Mouse (Mus musculus) ES-E14 (cell line): ENCODE results near the gene Rd3l. TPM values are rescaled to one million over a fixed set of nuclear protein-coding genes. Genes with fewer than 3 reads are reported as not detected.

Source experiments
- DNase-seq: peaks from one replicate; pipeline ENCODE4 v3.0.0-alpha.2; 2013; ENCODE audit warnings: low read depth, low spot score
- H3K27ac ChIP-seq: 2 replicates; pipeline ENCODE4 v1.5.1; 2012; ENCODE audit warnings: low read depth, mild to moderate bottlenecking, low read length, moderate library complexity, mixed read lengths; ENCODE audit not compliant: poor library complexity, insufficient read depth, severe bottlenecking
- H3K36me3 ChIP-seq: 2 replicates; pipeline ENCODE4 v1.6.1; 2012; ENCODE audit warnings: mild to moderate bottlenecking, low read length, moderate library complexity, mixed read lengths; ENCODE audit not compliant: control insufficient read depth, poor library complexity, insufficient read depth, severe bottlenecking
- H3K4me1 ChIP-seq, 2 experiments: fragments of 150-350 bp in 1 of 2; sonication (generic) in 1 of 2; 2 replicates each; pipeline ENCODE4 v1.6.1; 2012; ENCODE audit warnings: low read length in 2 of 2, mild to moderate bottlenecking in 1 of 2, mixed read lengths in 1 of 2; ENCODE audit not compliant: control insufficient read depth in 2 of 2, insufficient read depth in 2 of 2, poor library complexity in 1 of 2
- H3K4me3 ChIP-seq, 2 experiments: fragments of 150-350 bp in 1 of 2; sonication (generic) in 1 of 2; 2 replicates each; pipeline ENCODE4 v1.5.1; 2012; ENCODE audit warnings: low read length in 2 of 2, low read depth in 1 of 2, mild to moderate bottlenecking in 1 of 2, mixed read lengths in 1 of 2; ENCODE audit not compliant: insufficient read depth in 1 of 2, poor library complexity in 1 of 2, severe bottlenecking in 1 of 2
- H3K9ac ChIP-seq: 2 replicates; pipeline ENCODE4 v1.6.1; 2012; ENCODE audit warnings: low read depth, mild to moderate bottlenecking, low read length, mixed read lengths; ENCODE audit not compliant: poor library complexity, insufficient read depth, severe bottlenecking
- H3K9me3 ChIP-seq: fragments of 150-350 bp; sonication (generic); 2 replicates; pipeline ENCODE4 v1.6.1; 2012; ENCODE audit warnings: low read depth, mild to moderate bottlenecking, low read length; ENCODE audit not compliant: control insufficient read depth, insufficient read depth
- CHD2 ChIP-seq: IDR thresholded peaks from 2 replicates; pipeline ENCODE4 v1.6.1; 2014; ENCODE audit warnings: mild to moderate bottlenecking, low read depth, low read length, inconsistent platforms
- HCFC1 ChIP-seq: IDR thresholded peaks from 2 replicates; pipeline ENCODE4 v1.6.1; 2012; ENCODE audit warnings: low read length, inconsistent platforms, borderline replicate concordance; ENCODE audit not compliant: insufficient read depth
- MAFK ChIP-seq: IDR thresholded peaks from 2 replicates; pipeline ENCODE4 v1.6.1; 2014; ENCODE audit warnings: mild to moderate bottlenecking, low read depth, low read length, inconsistent platforms; ENCODE audit not compliant: insufficient read depth
- ZC3H11A ChIP-seq: IDR thresholded peaks from 2 replicates; pipeline ENCODE4 v1.6.1; 2012; ENCODE audit warnings: low read depth, mild to moderate bottlenecking, inconsistent platforms, low read length, borderline replicate concordance
- ZNF384 ChIP-seq: IDR thresholded peaks from 2 replicates; pipeline ENCODE4 v1.6.1; 2012; ENCODE audit warnings: low read depth, low read length, inconsistent platforms
- in situ Hi-C, 2 experiments: fragments of 600-800 bp; cut with MboI; formaldehyde crosslinking; loops; one replicate each; pipeline ENCODE4 v1.15.1; 2025; ENCODE audit warnings: low sequenced_read_pairs in 2 of 2, inconsistent platforms in 1 of 2; ENCODE audit not compliant: unreplicated experiment in 2 of 2
- total RNA-seq: library from RNA; depleted of rRNA; stranded (reverse); fragments of 300-350 nt; gene quantifications from 2 replicates; pipeline ENCODE4 v1.2.3, GENCODE M21; 2012

The Rd3l gene
- total RNA-seq, 1 experiment = not detected

GRCm38 (mm10) chr12:111974578-111974977, 6.5 kb downstream of the Rd3l start:
- Histone ChIP-seq H3K36me3 (no peaks in the 10 kb centered on the region), H3K27ac (no peak overlapping the region), H3K9me3 (no peaks in the 10 kb centered on the region), H3K4me3 (no peak overlapping the region), H3K9ac (no peak overlapping the region), H3K4me1 (peaks cover 0 to 6% of the 10 kb centered on the region in 2 experiments; a peak in 1 of 4 replicates)
- in situ Hi-C loops = no loop called here
- no peak for DNase-seq
- TF ChIP-seq CHD2 (no peak), MAFK (no peak), ZC3H11A (no peak), ZNF384 (no peak), HCFC1 (no peak)

DNA sequence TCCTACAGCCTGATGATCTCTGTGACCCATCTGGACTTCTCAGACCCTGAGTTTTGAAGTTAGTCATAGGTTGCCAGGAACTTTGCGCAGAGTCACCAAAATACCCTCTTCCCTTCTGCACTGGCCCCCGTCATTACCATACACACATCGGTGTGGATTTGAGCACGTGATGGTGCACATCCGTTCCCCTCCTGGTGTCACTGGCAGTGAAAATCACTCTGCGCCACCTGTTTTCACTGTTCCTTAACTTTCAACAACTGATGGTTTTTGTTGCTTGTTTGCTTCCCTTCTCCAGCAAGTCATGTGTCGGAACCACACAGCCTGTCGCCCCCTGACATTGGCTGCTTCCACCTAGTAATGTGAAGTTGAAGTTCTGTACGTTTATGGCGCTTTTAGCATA, 8.6 kb downstream of the Rd3l start:
- Histone ChIP-seq H3K36me3 (no peaks in the 10 kb centered on the region), H3K9ac (no peak overlapping the region), H3K4me1 (peaks cover 0 to 6% of the 10 kb centered on the region in 2 experiments; a peak in 1 of 4 replicates), H3K9me3 (no peaks in the 10 kb centered on the region), H3K4me3 (no peak overlapping the region), H3K27ac (no peak overlapping the region)
- TF ChIP-seq HCFC1 = no peak
- in situ Hi-C loops = no loop called here
- no peak for DNase-seq

- in situ Hi-C loops = no loop called here
- Histone ChIP-seq H3K4me3 (0 out of 4 replicates have a peak within 1 kb of the TSS, but pooled peaks of 1 of the 2 experiments have one; percentile 17), H3K9me3 (no peaks in the 10 kb centered on the region), H3K9ac (no peak within 1 kb of the TSS), H3K27ac (no peak within 1 kb of the TSS), H3K4me1 (0 out of 4 replicates have a peak, but pooled peaks cover 0 to under 1% of the 10 kb centered on the region in 2 experiments), H3K36me3 (no peaks in the 10 kb centered on the region)
- DNase-seq = no peak
- TF ChIP-seq MAFK (no peak), ZC3H11A (no peak), ZNF384 (no peak), HCFC1 (no peak), CHD2 (no peak)
These were observed 9.9 kb downstream of the Rd3l start, which contains the start of gene Tdrd9 for GRCm38 (mm10) chr12:111971231-111971686. TSS of gene Tdrd9 (plus strand) at chr12:111971559.

DNA sequence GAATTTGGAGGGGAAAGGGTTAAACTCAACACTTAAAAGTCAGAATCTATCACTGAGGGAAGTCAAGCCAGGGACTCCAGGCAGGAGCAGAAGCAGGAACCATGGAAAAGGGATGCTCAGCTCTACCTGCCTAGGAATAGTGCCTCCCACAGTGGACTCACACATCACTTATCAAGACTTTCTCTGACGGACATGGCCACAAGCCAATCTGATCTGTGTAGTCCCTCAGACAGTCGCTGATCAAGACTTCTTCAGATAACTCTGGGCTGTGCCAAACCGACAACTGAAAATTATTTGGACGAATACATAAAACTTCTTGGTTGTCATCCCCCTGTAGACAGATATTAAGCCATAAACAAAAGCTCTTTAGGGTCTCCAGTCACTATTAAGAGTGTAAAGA, 11.0 kb downstream of the Rd3l start:
- TF ChIP-seq CHD2 = no peak
- no peak overlapping the region for H3K4me3 ChIP-seq
- no peaks in the 10 kb centered on the region for H3K9me3 ChIP-seq
- no peak overlapping the region for H3K27ac ChIP-seq
- in situ Hi-C loops = no loop called here
- H3K4me1 ChIP-seq = peaks cover 2 to 3% of the 10 kb centered on the region in 2 experiments; a peak in 1 of 4 replicates
- no peak for DNase-seq
- no peaks in the 10 kb centered on the region for H3K36me3 ChIP-seq
- no peak overlapping the region for H3K9ac ChIP-seq

- Histone ChIP-seq H3K9ac (peak within 1 kb of the TSS; percentile 96), H3K4me1 (peaks cover 2 to 3% of the 10 kb centered on the region in 2 experiments; a peak in 1 of 4 replicates), H3K4me3 (peak within 1 kb of the TSS; percentile 87 to 92), H3K9me3 (no peaks in the 10 kb centered on the region), H3K27ac (peak within 1 kb of the TSS; percentile 37), H3K36me3 (peaks cover 8% of the 10 kb centered on the region)
- in situ Hi-C loops = no loop called here
- DNase-seq = peak; percentile 90
- no peak for TF ChIP-seq ZNF384
- TF ChIP-seq ZC3H11A = no peak
- TF ChIP-seq HCFC1 = peak; percentile 61; the same call in 1 of the 2 replicates
- no peak for TF ChIP-seq MAFK
- TF ChIP-seq CHD2 = no peak
These were observed 14.4 kb downstream of the Rd3l start, which contains the start of gene Atp5mpl for GRCm38 (mm10) chr12:111966683-111967173. TSS of gene Atp5mpl (minus strand) at chr12:111966977.
